Mouse (Mus musculus) ES-E14 (cell line): Measurements from ENCODE around the gene Hoxd10. TPM values are rescaled to one million over a fixed set of nuclear protein-coding genes. Genes with fewer than 3 reads are reported as not detected.

Source experiments
- DNase-seq: peaks from one replicate; pipeline ENCODE4 v3.0.0-alpha.2; 2013; ENCODE audit warnings: low read depth, low spot score
- H3K27ac ChIP-seq: 2 replicates; pipeline ENCODE4 v1.5.1; 2012; ENCODE audit warnings: low read depth, mild to moderate bottlenecking, low read length, moderate library complexity, mixed read lengths; ENCODE audit not compliant: poor library complexity, insufficient read depth, severe bottlenecking
- H3K36me3 ChIP-seq: 2 replicates; pipeline ENCODE4 v1.6.1; 2012; ENCODE audit warnings: mild to moderate bottlenecking, low read length, moderate library complexity, mixed read lengths; ENCODE audit not compliant: control insufficient read depth, poor library complexity, insufficient read depth, severe bottlenecking
- H3K4me1 ChIP-seq, 2 experiments: fragments of 150-350 bp in 1 of 2; sonication (generic) in 1 of 2; 2 replicates each; pipeline ENCODE4 v1.6.1; 2012; ENCODE audit warnings: low read length in 2 of 2, mild to moderate bottlenecking in 1 of 2, mixed read lengths in 1 of 2; ENCODE audit not compliant: control insufficient read depth in 2 of 2, insufficient read depth in 2 of 2, poor library complexity in 1 of 2
- H3K4me3 ChIP-seq, 2 experiments: fragments of 150-350 bp in 1 of 2; sonication (generic) in 1 of 2; 2 replicates each; pipeline ENCODE4 v1.5.1; 2012; ENCODE audit warnings: low read length in 2 of 2, low read depth in 1 of 2, mild to moderate bottlenecking in 1 of 2, mixed read lengths in 1 of 2; ENCODE audit not compliant: insufficient read depth in 1 of 2, poor library complexity in 1 of 2, severe bottlenecking in 1 of 2
- H3K9ac ChIP-seq: 2 replicates; pipeline ENCODE4 v1.6.1; 2012; ENCODE audit warnings: low read depth, mild to moderate bottlenecking, low read length, mixed read lengths; ENCODE audit not compliant: poor library complexity, insufficient read depth, severe bottlenecking
- H3K9me3 ChIP-seq: fragments of 150-350 bp; sonication (generic); 2 replicates; pipeline ENCODE4 v1.6.1; 2012; ENCODE audit warnings: low read depth, mild to moderate bottlenecking, low read length; ENCODE audit not compliant: control insufficient read depth, insufficient read depth
- CHD2 ChIP-seq: IDR thresholded peaks from 2 replicates; pipeline ENCODE4 v1.6.1; 2014; ENCODE audit warnings: mild to moderate bottlenecking, low read depth, low read length, inconsistent platforms
- HCFC1 ChIP-seq: IDR thresholded peaks from 2 replicates; pipeline ENCODE4 v1.6.1; 2012; ENCODE audit warnings: low read length, inconsistent platforms, borderline replicate concordance; ENCODE audit not compliant: insufficient read depth
- MAFK ChIP-seq: IDR thresholded peaks from 2 replicates; pipeline ENCODE4 v1.6.1; 2014; ENCODE audit warnings: mild to moderate bottlenecking, low read depth, low read length, inconsistent platforms; ENCODE audit not compliant: insufficient read depth
- ZC3H11A ChIP-seq: IDR thresholded peaks from 2 replicates; pipeline ENCODE4 v1.6.1; 2012; ENCODE audit warnings: low read depth, mild to moderate bottlenecking, inconsistent platforms, low read length, borderline replicate concordance
- ZNF384 ChIP-seq: IDR thresholded peaks from 2 replicates; pipeline ENCODE4 v1.6.1; 2012; ENCODE audit warnings: low read depth, low read length, inconsistent platforms
- in situ Hi-C, 2 experiments: fragments of 600-800 bp; cut with MboI; formaldehyde crosslinking; loops; one replicate each; pipeline ENCODE4 v1.15.1; 2025; ENCODE audit warnings: low sequenced_read_pairs in 2 of 2, inconsistent platforms in 1 of 2; ENCODE audit not compliant: unreplicated experiment in 2 of 2
- total RNA-seq: library from RNA; depleted of rRNA; stranded (reverse); fragments of 300-350 nt; gene quantifications from 2 replicates; pipeline ENCODE4 v1.2.3, GENCODE M21; 2012

The Hoxd10 gene
- total RNA-seq, 1 experiment: 0.40 TPM

GRCm38 (mm10) chr2:74655821-74656631 is 35.7 kb upstream of the Hoxd10 start:
- H3K9ac ChIP-seq: no peak overlapping the region
- no peak overlapping the region for H3K27ac ChIP-seq
- H3K4me3 ChIP-seq: peak overlapping the region; percentile 10 to 67; a peak in 3 of 4 replicates
- peaks cover 0 to 2% of the 10 kb centered on the region in 2 experiments; a peak in 1 of 4 replicates for H3K4me1 ChIP-seq
- in situ Hi-C loops: loop anchor here (25.0 kb wide), 2 partner anchors 594 to 1094 kb away; no protein-coding TSS in a partner anchor
- TF ChIP-seq HCFC1: no peak
- no peak for TF ChIP-seq MAFK
- H3K36me3 ChIP-seq: no peaks in the 10 kb centered on the region
- no peaks in the 10 kb centered on the region for H3K9me3 ChIP-seq
- no peak for DNase-seq

- H3K9me3 ChIP-seq: no peaks in the 10 kb centered on the region
- no peak overlapping the region for H3K4me3 ChIP-seq
- in situ Hi-C loops: loop anchor here (25.0 kb wide), 2 partner anchors 594 to 1094 kb away; no protein-coding TSS in a partner anchor
- H3K9ac ChIP-seq: no peak overlapping the region
- TF ChIP-seq ZC3H11A: no peak
- TF ChIP-seq ZNF384: no peak
- TF ChIP-seq CHD2: no peak
- no peak for TF ChIP-seq HCFC1
- no peak for TF ChIP-seq MAFK
- DNase-seq: no peak
- peaks cover 0 to 2% of the 10 kb centered on the region in 2 experiments; a peak in 1 of 4 replicates for H3K4me1 ChIP-seq
- no peak overlapping the region for H3K27ac ChIP-seq
- no peaks in the 10 kb centered on the region for H3K36me3 ChIP-seq
Measured at GRCm38 (mm10) chr2:74656632-74657021, 35.1 kb upstream of the Hoxd10 start.

DNA sequence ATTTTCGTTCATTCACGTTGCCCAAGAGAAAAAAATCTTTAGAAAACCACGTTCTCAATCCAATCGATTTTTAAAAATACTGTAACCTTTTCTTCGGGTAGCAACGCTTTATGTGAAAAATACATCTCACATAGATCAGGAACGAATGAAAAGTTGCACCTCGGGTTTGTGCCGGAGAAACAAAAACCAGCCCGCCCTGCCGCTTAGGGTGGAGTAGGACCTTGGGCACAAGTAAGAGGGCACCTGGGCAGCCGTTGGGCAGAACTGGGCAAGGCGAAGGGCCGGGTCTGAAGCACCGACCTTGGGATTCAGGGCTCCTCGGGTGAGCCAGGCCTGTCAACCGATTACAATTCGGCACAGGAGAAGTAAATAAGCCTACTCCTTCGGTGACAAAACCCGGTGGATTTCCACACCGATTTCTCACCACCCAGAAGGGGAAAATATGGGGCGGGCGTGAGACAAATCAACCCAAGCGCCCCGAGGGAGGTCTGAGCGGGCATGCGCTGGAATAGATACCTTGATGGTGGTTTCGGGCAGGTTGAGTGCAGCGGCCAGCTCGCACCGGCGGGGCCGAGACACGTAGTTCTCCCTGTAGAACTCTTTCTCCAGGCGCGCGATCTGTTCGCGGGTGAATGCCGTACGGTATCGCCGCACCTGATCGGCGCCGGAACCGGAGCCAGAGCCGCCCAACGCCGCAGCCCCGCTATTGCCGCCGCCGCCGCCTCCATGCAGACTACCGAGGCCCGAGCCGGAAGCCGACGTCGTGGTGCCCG is 34.3 kb upstream of the Hoxd10 start:
- DNase-seq: no peak
- H3K36me3 ChIP-seq: no peaks in the 10 kb centered on the region
- in situ Hi-C loops: loop anchor here (25.0 kb wide), 2 partner anchors 595 to 1095 kb away; no protein-coding TSS in a partner anchor
- peak overlapping the region in 1 of 2 experiments; percentile 8; a peak in 2 of 4 replicates for H3K4me3 ChIP-seq
- H3K9me3 ChIP-seq: no peaks in the 10 kb centered on the region
- no peak overlapping the region for H3K9ac ChIP-seq
- no peak overlapping the region for H3K27ac ChIP-seq
- peaks cover 0 to 2% of the 10 kb centered on the region in 2 experiments; a peak in 1 of 4 replicates for H3K4me1 ChIP-seq
- TF ChIP-seq ZC3H11A: no peak
- no peak for TF ChIP-seq HCFC1
- TF ChIP-seq ZNF384: no peak
- TF ChIP-seq CHD2: no peak
- TF ChIP-seq MAFK: no peak

- no peaks in the 10 kb centered on the region for H3K36me3 ChIP-seq
- H3K9ac ChIP-seq: no peak overlapping the region
- H3K4me1 ChIP-seq: peaks cover 0 to 2% of the 10 kb centered on the region in 2 experiments; a peak in 1 of 4 replicates
- H3K9me3 ChIP-seq: no peaks in the 10 kb centered on the region
- no peak for DNase-seq
- no peak for TF ChIP-seq ZNF384
- no peak for TF ChIP-seq HCFC1
- TF ChIP-seq MAFK: no peak
- TF ChIP-seq ZC3H11A: no peak
- TF ChIP-seq CHD2: no peak
- in situ Hi-C loops: loop anchor here (25.0 kb wide), 2 partner anchors 596 to 1096 kb away; no protein-coding TSS in a partner anchor
- peak overlapping the region in 1 of 2 experiments; percentile 8; a peak in 2 of 4 replicates for H3K4me3 ChIP-seq
- no peak overlapping the region for H3K27ac ChIP-seq
Measured at GRCm38 (mm10) chr2:74658024-74658666, 33.6 kb upstream of the Hoxd10 start.
